Mouse (Mus musculus) thymus, postnatal 36 days (tissue): ENCODE measurements around the gene Sprr2j-ps.

Experiments used
- DNase-seq, 2 experiments: peaks; one replicate each; pipeline ENCODE4 v3.0.0; 2022; ENCODE audit warnings: mixed read lengths in 2 of 2

The Sprr2j-ps gene

DNA sequence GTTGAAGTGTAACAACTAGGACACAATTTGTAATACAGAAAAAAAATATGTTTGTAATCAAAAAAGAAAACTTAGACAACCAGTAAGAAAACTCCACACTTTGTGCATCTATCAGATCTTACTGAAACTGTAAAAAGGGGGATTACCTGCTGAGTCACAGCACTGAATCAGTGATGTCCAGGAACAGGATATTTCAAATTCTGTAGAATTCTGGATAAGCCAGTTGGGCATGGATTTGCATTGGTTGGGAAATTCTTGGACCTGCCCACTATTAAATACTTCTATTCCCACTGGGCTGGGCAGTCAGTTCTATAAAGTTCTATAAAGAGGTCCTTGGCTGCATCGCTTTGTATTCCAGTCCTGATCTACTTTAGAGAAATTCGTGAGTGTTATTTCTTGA, at the start of gene Sprr2j-ps:
Gene Sprr2j-ps, plus strand, starts transcription at position 301 of the 400 bp plus-strand sequence.
- no peak for DNase-seq

- no peak for DNase-seq
Measured at GRCm38 (mm10) chr3:92373613-92374012, 44.3 kb upstream of the Sprr2j-ps start.

DNA sequence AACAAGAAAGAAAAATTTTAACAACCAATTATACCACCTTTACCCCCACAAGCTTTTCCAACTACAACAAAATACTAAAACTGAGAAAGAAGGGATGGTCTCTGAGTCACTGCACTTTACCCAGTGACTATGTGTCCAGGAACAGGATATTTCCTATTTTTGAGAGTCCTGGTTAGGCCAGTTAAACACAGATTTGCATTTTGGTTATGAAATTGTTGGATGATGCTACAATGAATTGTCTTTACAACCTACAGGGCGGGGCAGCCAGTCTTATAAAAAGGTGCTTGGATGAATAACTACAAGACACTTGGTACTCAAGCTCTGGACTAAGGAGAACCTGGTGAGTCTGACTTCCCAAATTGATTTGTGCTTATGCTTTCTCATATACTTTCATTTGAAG, 32.5 kb upstream of the Sprr2j-ps start, which contains the start of gene Sprr2h:
Gene Sprr2h, plus strand, starts transcription at position 301 of the 400 bp plus-strand sequence.
- no peak for DNase-seq

- DNase-seq: no peak
Measured at GRCm38 (mm10) chr3:92394301-92394700, 23.6 kb upstream of the Sprr2j-ps start.

DNA sequence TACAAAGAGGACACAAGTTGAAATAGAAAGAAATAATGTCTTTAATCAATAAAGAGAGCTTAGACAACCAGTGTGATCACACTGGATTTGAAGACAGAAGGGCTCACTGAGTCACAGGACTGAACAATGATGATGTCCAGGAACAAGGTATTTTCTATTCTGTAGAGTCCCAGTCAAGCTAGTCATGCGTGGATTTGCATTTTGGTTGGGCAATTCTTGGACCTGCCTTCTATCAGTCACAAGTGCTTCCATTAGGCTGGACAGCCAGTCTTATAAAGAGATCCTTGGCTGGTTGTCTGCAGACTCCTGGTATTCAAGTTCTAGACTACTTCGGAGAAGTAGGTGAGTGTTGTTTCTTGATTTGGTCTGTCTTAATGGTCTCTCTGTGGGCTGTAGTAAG, 10.2 kb upstream of the Sprr2j-ps start, which contains the start of gene Sprr2i:
Gene Sprr2i, plus strand, starts transcription at position 301 of the 400 bp plus-strand sequence.
- DNase-seq: no peak

- no peak for DNase-seq
Measured at GRCm38 (mm10) chr3:92429323-92429722, 11.4 kb downstream of the Sprr2j-ps start, which contains the start of gene Gm9774. Gene Gm9774 (minus strand): TSS chr3:92429423.

GRCm38 (mm10) chr3:92432282-92432681, 14.4 kb downstream of the Sprr2j-ps start, which contains the start of gene Sprr2k:
Gene Sprr2k (plus strand): TSS chr3:92432582.
- DNase-seq: no peak

- no peak for DNase-seq
Measured at GRCm38 (mm10) chr3:92438689-92439088, 20.8 kb downstream of the Sprr2j-ps start, which contains the start of gene Sprr1b. Gene Sprr1b (minus strand): TSS chr3:92438789.

GRCm38 (mm10) chr3:92440177-92440576, 22.3 kb downstream of the Sprr2j-ps start:
- no peak for DNase-seq

DNA sequence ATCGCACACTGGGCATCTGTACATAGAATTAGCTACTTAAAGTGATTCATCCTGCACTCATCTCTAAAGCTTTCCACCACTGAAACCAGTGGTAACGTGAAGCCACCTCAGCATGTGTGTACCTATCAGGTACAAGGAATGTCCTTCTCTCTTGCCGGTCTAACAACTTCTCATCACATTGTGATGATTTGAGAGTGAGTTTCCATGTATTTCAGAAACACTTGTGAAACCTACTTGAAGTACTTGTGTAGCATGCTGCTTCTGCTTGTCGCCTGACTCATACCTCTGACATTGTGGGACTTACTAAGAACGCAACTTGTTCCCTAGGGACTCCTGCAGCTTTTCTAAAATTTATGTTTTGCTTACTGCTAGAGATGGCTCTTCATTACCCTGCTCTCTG, 37.3 kb downstream of the Sprr2j-ps start:
- DNase-seq: no peak

DNA sequence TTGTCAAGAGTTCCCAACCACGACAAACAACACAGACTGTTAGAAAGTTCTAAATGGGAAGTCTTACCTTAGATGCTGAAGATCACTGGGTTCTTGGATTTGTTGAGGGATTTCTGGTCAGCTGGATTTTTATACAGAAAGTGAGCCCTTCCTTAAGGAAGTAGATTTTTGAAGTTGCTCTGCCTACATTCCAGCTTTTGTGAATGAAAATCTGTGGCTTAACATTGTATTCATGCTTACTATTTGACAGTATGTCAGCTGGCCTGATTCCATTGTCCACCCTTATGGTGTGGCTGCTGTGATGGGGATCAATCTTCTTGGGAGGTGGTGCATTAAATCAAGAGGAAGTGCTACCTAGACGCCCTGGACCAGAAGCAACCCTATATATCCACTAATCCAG, 40.7 kb downstream of the Sprr2j-ps start, which contains the start of gene Sprr3:
Gene Sprr3, minus strand, starts transcription at position 101 of the 400 bp plus-strand sequence.
- no peak for DNase-seq

DNA sequence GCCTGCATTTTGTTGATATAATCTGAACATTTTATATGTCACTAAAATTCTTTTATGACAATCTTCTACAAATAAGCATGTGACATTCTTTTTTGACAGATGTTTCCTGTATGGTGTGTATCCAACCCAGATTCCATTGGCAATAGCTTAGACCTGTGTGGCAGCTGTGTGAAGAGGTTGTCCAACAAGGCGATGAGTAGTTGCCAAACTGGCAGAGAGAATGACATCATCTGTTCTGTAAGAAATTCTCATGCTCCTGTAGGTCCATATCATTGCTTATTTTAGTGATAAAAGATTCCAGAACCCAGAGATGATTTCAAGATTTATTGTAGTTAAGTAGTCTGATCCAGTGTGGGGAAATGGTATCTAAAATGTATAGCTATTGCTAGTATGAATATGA, 48.7 kb downstream of the Sprr2j-ps start:
- DNase-seq: no peak

GRCm38 (mm10) chr3:92467424-92467823, 49.5 kb downstream of the Sprr2j-ps start:
- no peak for DNase-seq
